Mouse (Mus musculus): ENCODE results near the gene Pdzd8.
A peak's percentile ranks its signal among the peaks of the same experiment; 100 is the strongest.

Gene Pdzd8

GRCm38 (mm10) chr19:59354906-59355305 is 9.3 kb upstream of the Pdzd8 start:
- no peak for DNase-seq (ENCODE audit: low read depth)

GRCm38 (mm10) chr19:59352760-59353159 is 7.2 kb upstream of the Pdzd8 start:
- DNase-seq (ENCODE audit: low read depth) = no peak

- no peak for DNase-seq (ENCODE audit: low read depth)
Measured at GRCm38 (mm10) chr19:59351151-59351889, 5.7 kb upstream of the Pdzd8 start.

- DNase-seq (ENCODE audit: low read depth) = no peak
Measured at GRCm38 (mm10) chr19:59350273-59350903, 4.8 kb upstream of the Pdzd8 start.

- DNase-seq (ENCODE audit: low read depth) = no peak
Measured at GRCm38 (mm10) chr19:59349329-59349960, 3.9 kb upstream of the Pdzd8 start.

GRCm38 (mm10) chr19:59346325-59346724 is 745 bp upstream of the Pdzd8 start:
- DNase-seq (ENCODE audit: low read depth) = no peak

- DNase-seq (ENCODE audit: low read depth) = no peak
Measured at GRCm38 (mm10) chr19:59345081-59345657, 411 bp downstream of the Pdzd8 start.

- no peak for DNase-seq (ENCODE audit: low read depth)
Measured at GRCm38 (mm10) chr19:59344304-59344711, 1.3 kb downstream of the Pdzd8 start.

GRCm38 (mm10) chr19:59342964-59343363 is 2.6 kb downstream of the Pdzd8 start:
- DNase-seq (ENCODE audit: low read depth) = no peak

GRCm38 (mm10) chr19:59339908-59340307 is 5.7 kb downstream of the Pdzd8 start:
- DNase-seq (ENCODE audit: low read depth) = no peak

- no peak for DNase-seq (ENCODE audit: low read depth)
Measured at GRCm38 (mm10) chr19:59337872-59338681, 7.5 kb downstream of the Pdzd8 start.

GRCm38 (mm10) chr19:59336655-59337054 is 8.9 kb downstream of the Pdzd8 start:
- no peak for DNase-seq (ENCODE audit: low read depth)

GRCm38 (mm10) chr19:59330816-59331225 is 14.8 kb downstream of the Pdzd8 start:
- no peak for DNase-seq (ENCODE audit: low read depth)

GRCm38 (mm10) chr19:59321990-59322389 is 23.6 kb downstream of the Pdzd8 start, which contains the start of gene Rps12-ps3:
Rps12-ps3 (plus strand) TSS chr19:59322290.
- DNase-seq (ENCODE audit: low read depth) = no peak

- no peak for DNase-seq (ENCODE audit: low read depth)
Measured at GRCm38 (mm10) chr19:59316571-59316970, 29.0 kb downstream of the Pdzd8 start.

- no peak for DNase-seq (ENCODE audit: low read depth)
Measured at GRCm38 (mm10) chr19:59315308-59315707, 30.3 kb downstream of the Pdzd8 start.

- no peak for DNase-seq (ENCODE audit: low read depth)
Measured at GRCm38 (mm10) chr19:59292183-59292839, 53.3 kb downstream of the Pdzd8 start.

GRCm38 (mm10) chr19:59289811-59290210 is 55.8 kb downstream of the Pdzd8 start:
- DNase-seq (ENCODE audit: low read depth) = no peak

GRCm38 (mm10) chr19:59289042-59289441 is 56.5 kb downstream of the Pdzd8 start:
- no peak for DNase-seq (ENCODE audit: low read depth)

- DNase-seq (ENCODE audit: low read depth) = no peak
Measured at GRCm38 (mm10) chr19:59282001-59282400, 63.6 kb downstream of the Pdzd8 start.

GRCm38 (mm10) chr19:59280841-59281240 is 64.7 kb downstream of the Pdzd8 start:
- DNase-seq (ENCODE audit: low read depth) = peak; percentile 52
